Mouse (Mus musculus): ENCODE measurements at regions not wholly inside any gene's neighbourhood (a gene's known extent, or its start where the extent isn't known, plus 50 kb on each side); places are given as distances from the start of the nearest gene placed in this dataset.

- H3K4me1 ChIP-seq (replicated peaks), result no peaks in the 10 kb centered on the region
- no peak overlapping the region for H3K27ac ChIP-seq
- no peaks in the 10 kb centered on the region for H3K36me3 ChIP-seq
- no peak overlapping the region for H3K9ac ChIP-seq
- ATAC-seq, result no peak
- H3K4me3 ChIP-seq (replicated peaks), result no peak overlapping the region
- no peak overlapping the region for H3K4me2 ChIP-seq (replicated peaks)
- WGBS, result 67% methylated on average over 4 of the region's 4 CpGs
- H3K9me3 ChIP-seq, result no peaks in the 10 kb centered on the region
- H3K27me3 ChIP-seq (replicated peaks), result no peaks in the 10 kb centered on the region
Measured at GRCm38 (mm10) chr16:97686561-97686960, 75.6 kb upstream of the Tmprss2 start.

DNA sequence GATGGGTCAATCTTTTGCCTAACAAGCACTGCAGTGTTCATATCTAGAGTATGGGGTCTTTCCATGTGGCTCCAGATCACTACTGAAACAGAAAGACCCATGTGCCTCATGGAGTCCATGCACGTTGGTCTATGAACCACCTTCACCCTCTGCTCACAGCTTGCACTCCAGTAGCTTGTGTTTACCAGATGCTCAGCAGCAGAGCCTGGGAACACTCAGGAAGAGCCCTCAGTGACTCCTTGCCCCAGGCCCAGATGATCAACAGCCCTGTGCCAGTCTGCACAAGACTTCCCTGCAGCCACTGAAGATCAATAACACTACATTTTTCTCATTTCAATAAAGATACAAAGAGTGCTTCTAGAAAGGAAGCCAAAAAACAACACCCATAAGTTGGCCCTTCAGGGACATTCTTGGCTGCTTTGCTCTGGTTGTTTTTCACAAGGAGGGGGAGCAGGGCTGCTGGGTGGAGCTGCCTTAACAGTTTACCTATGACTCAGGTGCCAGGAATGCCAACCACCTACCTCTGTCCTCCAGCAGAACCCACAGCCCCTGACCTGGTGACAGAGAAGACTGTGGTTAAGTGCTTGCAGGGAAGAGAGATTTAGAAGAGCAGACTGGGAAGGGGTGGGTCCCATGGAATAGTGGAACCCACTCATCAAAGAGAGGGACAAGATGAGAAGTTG is 74.7 kb upstream of the Tmprss2 start:
- 72% methylated on average over 1 of the region's 1 CpGs for WGBS
- no peaks in the 10 kb centered on the region for H3K9me3 ChIP-seq
- H3K9ac ChIP-seq, result no peak overlapping the region
- H3K4me2 ChIP-seq (replicated peaks), result no peak overlapping the region
- H3K36me3 ChIP-seq, result no peaks in the 10 kb centered on the region
- H3K27me3 ChIP-seq (replicated peaks), result no peaks in the 10 kb centered on the region
- H3K27ac ChIP-seq, result no peak overlapping the region
- no peak overlapping the region for H3K4me3 ChIP-seq (replicated peaks)
- ATAC-seq, result peak; percentile 72
- no peaks in the 10 kb centered on the region for H3K4me1 ChIP-seq (replicated peaks)

GRCm38 (mm10) chr16:97681191-97681590 is 70.2 kb upstream of the Tmprss2 start:
- 58% methylated on average over 6 of the region's 6 CpGs for WGBS
- H3K27ac ChIP-seq, result no peak overlapping the region
- no peaks in the 10 kb centered on the region for H3K9me3 ChIP-seq
- H3K4me1 ChIP-seq (replicated peaks), result no peaks in the 10 kb centered on the region
- ATAC-seq, result peak; percentile 56; the same call in 1 of the 2 replicates
- no peak overlapping the region for H3K4me3 ChIP-seq (replicated peaks)
- H3K9ac ChIP-seq, result no peak overlapping the region
- no peak overlapping the region for H3K4me2 ChIP-seq (replicated peaks)
- H3K36me3 ChIP-seq, result no peaks in the 10 kb centered on the region
- no peaks in the 10 kb centered on the region for H3K27me3 ChIP-seq (replicated peaks)

GRCm38 (mm10) chr16:97679820-97680219 is 68.8 kb upstream of the Tmprss2 start:
- WGBS, result 62% methylated on average over 1 of the region's 1 CpGs
- H3K27me3 ChIP-seq (replicated peaks), result no peaks in the 10 kb centered on the region
- no peak overlapping the region for H3K27ac ChIP-seq
- no peaks in the 10 kb centered on the region for H3K9me3 ChIP-seq
- no peak overlapping the region for H3K9ac ChIP-seq
- no peaks in the 10 kb centered on the region for H3K36me3 ChIP-seq
- H3K4me2 ChIP-seq (replicated peaks), result no peak overlapping the region
- ATAC-seq, result peak; percentile 21; the same call in 1 of the 2 replicates
- no peak overlapping the region for H3K4me3 ChIP-seq (replicated peaks)
- H3K4me1 ChIP-seq (replicated peaks), result no peaks in the 10 kb centered on the region

DNA sequence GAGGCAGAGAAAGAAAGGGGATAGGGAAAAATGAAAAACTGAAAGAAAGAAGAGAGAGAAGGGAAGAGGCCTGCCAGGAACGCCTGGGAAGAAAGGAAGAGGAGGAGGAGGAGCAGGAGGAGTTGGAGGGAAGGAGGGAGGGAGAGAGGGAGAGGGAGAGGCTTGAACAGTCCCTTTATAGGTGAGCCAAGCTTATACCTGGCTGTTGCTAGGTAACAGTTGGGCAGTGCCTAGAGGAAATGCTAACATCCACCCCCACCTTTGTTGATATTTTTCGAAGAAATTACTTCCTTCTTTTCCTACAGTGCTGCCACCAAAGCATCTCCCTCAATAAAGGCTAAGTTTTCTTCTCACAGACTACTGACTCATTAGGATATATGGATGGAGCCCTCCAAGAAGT is 68.3 kb upstream of the Tmprss2 start:
- no peak overlapping the region for H3K27ac ChIP-seq
- 41% methylated on average over 2 of the region's 2 CpGs for whole genome bisulfite sequencing

DNA sequence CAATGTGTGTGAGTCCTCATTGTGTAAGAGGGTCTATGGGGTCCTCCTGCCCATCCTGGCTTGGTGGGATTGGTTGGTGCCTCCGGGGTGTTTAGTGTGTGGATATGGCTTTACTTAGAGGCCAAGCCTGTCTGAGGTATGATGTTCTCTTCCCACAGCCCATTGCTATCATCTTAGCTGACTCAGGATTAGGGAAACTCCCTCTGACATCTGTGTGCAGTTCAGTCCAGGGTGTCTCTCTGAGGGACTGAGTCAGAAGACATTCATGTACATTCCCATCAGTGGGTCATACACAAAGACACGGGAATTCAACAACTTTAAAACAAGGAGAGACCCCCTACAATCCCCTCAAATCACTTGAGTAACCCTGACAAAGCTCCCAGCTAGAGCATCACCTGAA is 66.6 kb upstream of the Tmprss2 start:
- no peaks in the 10 kb centered on the region for H3K36me3 ChIP-seq
- H3K4me3 ChIP-seq (replicated peaks), result no peak overlapping the region
- ATAC-seq, result no peak
- H3K4me1 ChIP-seq (replicated peaks), result no peaks in the 10 kb centered on the region
- no peak overlapping the region for H3K4me2 ChIP-seq (replicated peaks)
- no peaks in the 10 kb centered on the region for H3K9me3 ChIP-seq
- H3K9ac ChIP-seq, result no peak overlapping the region
- 81% methylated on average over 2 of the region's 2 CpGs for WGBS
- H3K27ac ChIP-seq, result no peak overlapping the region
- H3K27me3 ChIP-seq (replicated peaks), result no peaks in the 10 kb centered on the region

More for the DNA sequence above, 68.3 kb upstream of the Tmprss2 start:
- Histone ChIP-seq H3K36me3 (no peaks in the 10 kb centered on the region), H3K27me3 (replicated peaks) (no peaks in the 10 kb centered on the region), H3K4me2 (replicated peaks) (no peak overlapping the region), H3K9me3 (no peaks in the 10 kb centered on the region), H3K4me1 (replicated peaks) (no peaks in the 10 kb centered on the region), H3K9ac (no peak overlapping the region), H3K4me3 (replicated peaks) (no peak overlapping the region)
- peak; percentile 70 for ATAC-seq

- Histone ChIP-seq H3K4me3 (replicated peaks) (no peak overlapping the region), H3K9me3 (no peaks in the 10 kb centered on the region), H3K9ac (no peak overlapping the region), H3K27me3 (replicated peaks) (no peaks in the 10 kb centered on the region), H3K27ac (no peak overlapping the region), H3K36me3 (no peaks in the 10 kb centered on the region), H3K4me2 (replicated peaks) (no peak overlapping the region), H3K4me1 (replicated peaks) (0 out of 2 replicates have a peak, but pooled peaks cover 8% of the 10 kb centered on the region)
- 90% methylated on average over 2 of the region's 2 CpGs for WGBS
- ATAC-seq, result no peak
Measured at GRCm38 (mm10) chr16:97673576-97673975, 62.6 kb upstream of the Tmprss2 start.

- Histone ChIP-seq H3K4me3 (replicated peaks) (no peak overlapping the region), H3K4me2 (replicated peaks) (no peak overlapping the region), H3K36me3 (no peaks in the 10 kb centered on the region), H3K27me3 (replicated peaks) (no peaks in the 10 kb centered on the region), H3K27ac (no peak overlapping the region), H3K9me3 (no peaks in the 10 kb centered on the region), H3K9ac (no peak overlapping the region), H3K4me1 (replicated peaks) (0 out of 2 replicates have a peak, but pooled peaks cover 8% of the 10 kb centered on the region)
- 52% methylated on average over 8 of the region's 8 CpGs for WGBS
- ATAC-seq, result peak; percentile 84
Measured at GRCm38 (mm10) chr16:97670131-97671038, 59.4 kb upstream of the Tmprss2 start.

DNA sequence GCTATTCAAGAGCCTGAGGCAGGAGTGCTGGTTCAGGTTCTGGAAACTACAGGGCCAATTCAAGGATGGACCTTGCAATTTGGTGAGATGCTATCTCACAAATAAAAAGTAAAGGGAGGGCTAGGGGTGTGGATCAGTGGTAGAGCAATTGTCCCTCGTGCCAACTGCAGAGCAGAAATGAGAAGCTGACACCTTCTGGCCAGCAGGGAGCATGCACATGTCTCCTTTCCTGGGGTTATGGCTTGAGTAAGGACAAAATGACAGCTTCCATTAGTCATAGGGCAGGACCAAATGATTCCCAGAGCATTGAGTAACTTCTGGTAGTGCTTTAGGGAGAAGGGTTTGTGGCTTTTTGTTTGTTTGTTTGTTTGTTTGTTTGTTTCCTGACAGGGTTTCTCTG is 56.5 kb upstream of the Tmprss2 start:
- Histone ChIP-seq H3K9me3 (no peaks in the 10 kb centered on the region), H3K36me3 (no peaks in the 10 kb centered on the region), H3K4me1 (replicated peaks) (0 out of 2 replicates have a peak, but pooled peaks cover 8% of the 10 kb centered on the region), H3K27me3 (replicated peaks) (no peaks in the 10 kb centered on the region), H3K4me3 (replicated peaks) (no peak overlapping the region), H3K9ac (no peak overlapping the region), H3K4me2 (replicated peaks) (no peak overlapping the region), H3K27ac (no peak overlapping the region)
- ATAC-seq, result no peak
- WGBS, result 20% methylated on average over 1 of the region's 1 CpGs

DNA sequence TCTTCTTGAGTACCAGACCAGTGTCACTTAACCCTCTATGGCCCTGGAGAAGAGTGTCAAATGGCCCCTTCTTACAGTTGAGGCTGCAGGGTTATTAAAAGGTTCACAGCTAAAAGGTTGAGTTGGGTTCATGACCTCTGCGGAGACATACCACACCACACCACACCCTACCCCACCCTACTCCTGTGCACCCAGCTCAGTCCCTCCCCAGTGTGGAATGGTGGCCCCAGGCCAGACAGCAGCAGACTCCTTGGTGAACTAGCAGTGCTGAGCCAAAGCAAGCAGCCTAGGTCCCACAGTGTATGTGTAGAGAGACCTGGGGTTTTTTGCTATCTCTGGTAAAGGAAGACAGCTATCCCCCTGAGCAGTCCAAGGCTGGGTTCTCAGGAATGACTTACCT is 54.5 kb upstream of the Tmprss2 start:
- 0 out of 2 replicates have a peak, but pooled peaks cover 6% of the 10 kb centered on the region for H3K4me1 ChIP-seq (replicated peaks)
- no peak overlapping the region for H3K4me3 ChIP-seq (replicated peaks)
- ATAC-seq, result peak; percentile 80
- H3K27ac ChIP-seq, result no peak overlapping the region
- 0 out of 2 replicates have a peak overlapping the region, but pooled peaks have one; percentile 6 for H3K4me2 ChIP-seq (replicated peaks)
- H3K9me3 ChIP-seq, result no peaks in the 10 kb centered on the region
- WGBS, result 60% methylated on average over 1 of the region's 1 CpGs
- H3K9ac ChIP-seq, result no peak overlapping the region
- H3K27me3 ChIP-seq (replicated peaks), result no peaks in the 10 kb centered on the region
- no peaks in the 10 kb centered on the region for H3K36me3 ChIP-seq
